Mouse (Mus musculus) liver, postnatal 0 days (tissue): ENCODE measurements around the gene Slc5a12.

ENCODE experiments used
- CTCF ChIP-seq: sonication (generic); IDR thresholded peaks from 2 replicates; pipeline ENCODE4 v1.5.1; 2016; ENCODE audit warnings: antibody characterized with exemption, low read depth
- EP300 ChIP-seq: IDR thresholded peaks from 2 replicates; pipeline ENCODE4 v1.6.1; 2016; ENCODE audit warnings: antibody characterized with exemption, low read depth, mild to moderate bottlenecking

GRCm38 (mm10) chr2:110564673-110565627, 32.1 kb upstream of the Slc5a12 start:
- peak; percentile 72 for TF ChIP-seq CTCF
- TF ChIP-seq EP300: no peak
